Mouse (Mus musculus) megakaryocyte, embryonic 14.5 days (primary cell): Measurements from ENCODE around the gene Pde4dip. TPM values are rescaled to one million over a fixed set of nuclear protein-coding genes. Genes with fewer than 3 reads are reported as not detected.

Experiments
- H3K27me3 ChIP-seq: replicated peaks from 2 replicates; pipeline ENCODE3; 2012; ENCODE audit warnings: inconsistent platforms
- H3K36me3 ChIP-seq: replicated peaks from 2 replicates; pipeline ENCODE3; 2012; ENCODE audit warnings: low read length, inconsistent platforms, mixed read lengths
- H3K4me1 ChIP-seq: 2 replicates; pipeline ENCODE4 v1.6.1; 2012; ENCODE audit warnings: inconsistent platforms
- H3K4me3 ChIP-seq: replicated peaks from 2 replicates; pipeline ENCODE3; 2012; ENCODE audit warnings: moderate library complexity, mild to moderate bottlenecking, inconsistent platforms
- H3K9me3 ChIP-seq: 2 replicates; pipeline ENCODE4 v1.6.1; 2012; ENCODE audit warnings: inconsistent platforms
- FLI1 ChIP-seq: IDR thresholded peaks from 2 replicates; pipeline ENCODE4 v1.6.1; 2012; ENCODE audit warnings: low read length, inconsistent platforms, mixed read lengths
- GATA1 ChIP-seq: IDR thresholded peaks from 3 replicates; pipeline ENCODE4 v1.6.1; 2012; ENCODE audit warnings: mixed read lengths, low read length, inconsistent platforms, borderline replicate concordance
- polyA plus RNA-seq: library from polyadenylated mRNA; stranded (reverse); fragments of >175 nt; gene quantifications from 2 replicates; pipeline ENCODE4 v1.2.3, GENCODE M21; 2012; ENCODE audit warnings: low replicate concordance; ENCODE audit not compliant: insufficient read depth

Gene Pde4dip
- polyA plus RNA-seq, 1 experiment: 0.38 TPM

GRCm38 (mm10) chr3:97642001-97642400 lies 246.5 kb downstream of the Pde4dip start:
- TF ChIP-seq GATA1: no peak
- no peak for TF ChIP-seq FLI1
- Histone ChIP-seq H3K27me3 (no peaks in the 10 kb centered on the region), H3K9me3 (no peaks in the 10 kb centered on the region), H3K4me1 (no peaks in the 10 kb centered on the region), H3K4me3 (no peak overlapping the region), H3K36me3 (no peaks in the 10 kb centered on the region)

DNA sequence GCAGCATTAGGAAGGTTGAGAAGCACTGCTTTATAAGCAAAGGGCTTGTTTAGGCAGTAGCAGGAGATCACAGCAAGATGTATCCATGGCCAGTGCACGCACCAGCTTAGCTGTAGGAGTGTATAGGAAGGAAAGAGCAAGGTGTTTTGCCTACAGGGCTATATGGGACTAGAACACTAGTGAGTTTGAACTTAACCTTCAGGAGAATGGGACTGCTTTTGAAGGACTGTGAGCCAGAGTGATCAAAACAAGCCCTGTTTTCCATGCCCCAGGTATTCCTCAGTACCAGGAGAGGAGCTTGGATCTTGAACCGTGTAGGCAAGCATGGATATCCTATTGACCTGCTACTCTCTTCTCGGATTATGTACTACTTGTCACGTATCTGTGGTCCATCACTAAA lies 247.1 kb downstream of the Pde4dip start:
- no peak for TF ChIP-seq FLI1
- no peak for TF ChIP-seq GATA1
- H3K27me3 ChIP-seq: no peaks in the 10 kb centered on the region
- H3K36me3 ChIP-seq: no peaks in the 10 kb centered on the region
- no peaks in the 10 kb centered on the region for H3K9me3 ChIP-seq
- no peaks in the 10 kb centered on the region for H3K4me1 ChIP-seq
- H3K4me3 ChIP-seq: no peak overlapping the region

Other genes starting within 250 kb of the Pde4dip start
- 1.4 and 2.2 TPM in 2 replicates for gene Prkab2, start 230.5 kb downstream of the Pde4dip start, polyA plus RNA-seq
- not detected in 2 replicates for gene Gm17651, start 214.0 kb downstream of the Pde4dip start, polyA plus RNA-seq
- 34.0 and 73.4 TPM in 2 replicates for gene Sec22b, start 12.5 kb upstream of the Pde4dip start, polyA plus RNA-seq
- 0.45 and 1.9 TPM in 2 replicates for gene Notch2, start 124.8 kb upstream of the Pde4dip start, polyA plus RNA-seq